Comparison of ENCODE assay signal across 8 mouse cellular contexts in the genomic region with DNA sequence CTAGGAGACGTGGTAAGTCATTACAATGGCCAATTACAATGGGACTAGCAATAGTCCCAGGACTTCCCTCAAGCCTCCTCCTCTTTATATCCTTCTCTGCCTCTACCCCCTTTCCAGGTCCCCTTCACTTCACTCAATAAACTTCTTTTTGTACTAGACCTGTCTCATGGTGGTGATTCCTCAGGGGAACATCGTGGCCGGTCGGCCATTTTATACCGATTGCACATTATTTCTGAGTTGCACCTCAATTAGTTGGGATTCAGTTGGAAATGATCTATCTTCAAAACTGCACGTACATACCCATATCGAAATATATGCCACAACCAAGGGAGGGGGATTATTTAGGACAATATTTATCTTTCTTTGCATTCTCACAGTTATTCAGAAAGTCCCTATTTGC. TPM values are rescaled to one million over a fixed set of nuclear protein-coding genes. Genes with fewer than 3 reads are reported as not detected.
DNase-seq lines count a peak whose midpoint lies in the region; ATAC-seq lines count a peak whose summit lies in the region.

No protein-coding gene starts in this region.

- H3K4me2 ChIP-seq in embryonic facial prominence, embryonic 15.5 days (replicated peaks): peak overlapping the region; percentile 68
- H3K4me2 ChIP-seq in liver, embryonic 11.5 days: peak overlapping the region; percentile 90
- H3K4me2 ChIP-seq in stomach, embryonic 16.5 days (ENCODE audit: low read depth, low read length): peak overlapping the region; percentile 71

- H3K36me3 ChIP-seq in megakaryocyte, embryonic 14.5 days (replicated peaks; ENCODE audit: low read length): peaks cover 54% of the 10 kb centered on the region
- H3K36me3 ChIP-seq in embryonic facial prominence, embryonic 15.5 days: peaks cover 23% of the 10 kb centered on the region
- no peaks in the 10 kb centered on the region; the same call in 1 of the 2 replicates for H3K36me3 ChIP-seq in liver, embryonic 11.5 days (ENCODE audit: control insufficient read depth, insufficient read depth, low read length)
- peaks cover 4% of the 10 kb centered on the region; the same call in 1 of the 2 replicates for H3K36me3 ChIP-seq in stomach, embryonic 16.5 days (ENCODE audit: control insufficient read depth, insufficient read depth, low read length)

- H3K27me3 ChIP-seq in megakaryocyte, embryonic 14.5 days (replicated peaks): no peaks in the 10 kb centered on the region
- no peaks in the 10 kb centered on the region for H3K27me3 ChIP-seq in embryonic facial prominence, embryonic 15.5 days
- no peaks in the 10 kb centered on the region for H3K27me3 ChIP-seq in liver, embryonic 11.5 days (replicated peaks; ENCODE audit: control insufficient read depth, insufficient read depth, low read length)
- no peaks in the 10 kb centered on the region for H3K27me3 ChIP-seq in stomach, embryonic 16.5 days (ENCODE audit: control insufficient read depth, insufficient read depth, low read length)

- H3K27ac ChIP-seq in embryonic facial prominence, embryonic 15.5 days (replicated peaks): peak overlapping the region; percentile 96
- H3K27ac ChIP-seq in liver, embryonic 11.5 days (ENCODE audit: low read depth, low read length): peak overlapping the region; percentile 85
- peak overlapping the region; percentile 96 for H3K27ac ChIP-seq in stomach, embryonic 16.5 days (ENCODE audit: low read length)

- peak overlapping the region; percentile 98 for H3K4me3 ChIP-seq in megakaryocyte, embryonic 14.5 days (replicated peaks)
- peak overlapping the region; percentile 71 for H3K4me3 ChIP-seq in embryonic facial prominence, embryonic 15.5 days (replicated peaks)
- H3K4me3 ChIP-seq in liver, embryonic 11.5 days (ENCODE audit: low read depth, low read length): peak overlapping the region; percentile 91
- H3K4me3 ChIP-seq in stomach, embryonic 16.5 days (replicated peaks; ENCODE audit: low read length): peak overlapping the region; percentile 96

- WGBS in embryonic facial prominence, embryonic 15.5 days: 29% methylated on average over 7 of the region's 7 CpGs
- 30% methylated on average over 7 of the region's 7 CpGs for WGBS in liver, embryonic 11.5 days
- WGBS in stomach, embryonic 16.5 days: 26% methylated on average over 7 of the region's 7 CpGs

- H3K9ac ChIP-seq in embryonic facial prominence, embryonic 15.5 days: peak overlapping the region; percentile 54; the same call in 1 of the 2 replicates
- H3K9ac ChIP-seq in liver, embryonic 11.5 days (ENCODE audit: low read depth, low read length): peak overlapping the region; percentile 93
- peak overlapping the region; percentile 95; the same call in 1 of the 2 replicates for H3K9ac ChIP-seq in stomach, embryonic 16.5 days (ENCODE audit: low read length)

- DNase-seq in liver, embryonic 11.5 days (ENCODE audit: low spot score): peak; percentile 35
- no peak for DNase-seq in left cerebral cortex, adult 8-10 months (ENCODE audit: low spot score in 2 of 2)
- no peak for DNase-seq in left cerebral cortex, adult 9 months (ENCODE audit: low spot score in 2 of 2)
- DNase-seq in right cerebral cortex, postnatal 10 days (ENCODE audit: low spot score in 2 of 2): no peak

- H3K9me3 ChIP-seq in megakaryocyte, embryonic 14.5 days: no peaks in the 10 kb centered on the region
- H3K9me3 ChIP-seq in embryonic facial prominence, embryonic 15.5 days (replicated peaks): no peaks in the 10 kb centered on the region
- H3K9me3 ChIP-seq in liver, embryonic 11.5 days (ENCODE audit: control insufficient read depth, low read length): no peaks in the 10 kb centered on the region
- no peaks in the 10 kb centered on the region for H3K9me3 ChIP-seq in stomach, embryonic 16.5 days (replicated peaks; ENCODE audit: control insufficient read depth, low read length)

- H3K4me1 ChIP-seq in megakaryocyte, embryonic 14.5 days: peaks cover 31% of the 10 kb centered on the region
- peaks cover 12% of the 10 kb centered on the region for H3K4me1 ChIP-seq in embryonic facial prominence, embryonic 15.5 days
- peaks cover 7% of the 10 kb centered on the region for H3K4me1 ChIP-seq in liver, embryonic 11.5 days (replicated peaks; ENCODE audit: control insufficient read depth, insufficient read depth, low read length)
- peaks cover 9% of the 10 kb centered on the region for H3K4me1 ChIP-seq in stomach, embryonic 16.5 days (ENCODE audit: control insufficient read depth, insufficient read depth, low read length)

- no peak for ATAC-seq in megakaryocyte, adult 5-6 weeks (ENCODE audit: poor library complexity, severe bottlenecking)
- ATAC-seq in embryonic facial prominence, embryonic 15.5 days (ENCODE audit: insufficient number of reproducible peaks, low FRiP score, low TSS enrichment, low read depth): 0 out of 2 replicates have a peak, but pooled peaks have one; percentile 16
- peak; percentile 11; the same call in 1 of the 2 replicates for ATAC-seq in liver, embryonic 11.5 days (replicated peaks; ENCODE audit: low FRiP score)
- no peak for ATAC-seq in stomach, embryonic 16.5 days (ENCODE audit: insufficient read depth, low FRiP score)

RNA-seq across cellular contexts. Expression of gene Rc3h2, which starts 8.9 kb away (rescaled TPM):
- polyA plus RNA-seq in megakaryocyte, embryonic 14.5 days (2012; ENCODE audit: insufficient read depth, low replicate concordance): 0.24 and 0.47 TPM in 2 replicates
- 30.6 and 31.1 TPM in 2 replicates for total RNA-seq in megakaryocyte, adult 5-6 weeks (2015)
- total RNA-seq in megakaryocyte, adult 5-6 weeks (2017): 37.3 and 42.5 TPM in 2 replicates
- polyA plus RNA-seq in embryonic facial prominence, embryonic 15.5 days (2015; fragmentation: Nextera tagmentation; extraction: Ambion mirVana): 14.4 and 15.0 TPM in 2 replicates
- polyA plus RNA-seq in liver, embryonic 11.5 days (2014; fragmentation: Nextera tagmentation; extraction: Ambion mirVana): 7.2 and 8.8 TPM in 2 replicates
- polyA plus RNA-seq in stomach, embryonic 16.5 days (2015; fragmentation: Nextera tagmentation; extraction: Ambion mirVana): 11.5 and 12.7 TPM in 2 replicates
- total RNA-seq in left cerebral cortex, adult 8-10 months (2022): 10 to 100 TPM; 75.6 to 92.0 (median 82.8) TPM

RNA-seq across cellular contexts. Expression of gene Zbtb26, which starts 11.3 kb away (rescaled TPM):
- polyA plus RNA-seq in megakaryocyte, embryonic 14.5 days (2012; ENCODE audit: insufficient read depth, low replicate concordance): 0.06 and 0.82 TPM in 2 replicates
- 6.2 and 6.4 TPM in 2 replicates for total RNA-seq in megakaryocyte, adult 5-6 weeks (2015)
- total RNA-seq in megakaryocyte, adult 5-6 weeks (2017): 5.9 and 6.3 TPM in 2 replicates
- polyA plus RNA-seq in embryonic facial prominence, embryonic 15.5 days (2015; fragmentation: Nextera tagmentation; extraction: Ambion mirVana): 6.3 and 6.7 TPM in 2 replicates
- 7.6 and 7.7 TPM in 2 replicates for polyA plus RNA-seq in liver, embryonic 11.5 days (2014; fragmentation: Nextera tagmentation; extraction: Ambion mirVana)
- polyA plus RNA-seq in stomach, embryonic 16.5 days (2015; fragmentation: Nextera tagmentation; extraction: Ambion mirVana): 6.6 and 7.0 TPM in 2 replicates
- 10 to 100 TPM in 1 of 4 experiments, 1 to 10 TPM in 3; 8.4 to 11.1 (median 9.1) TPM for total RNA-seq in left cerebral cortex, adult 8-10 months (2022)

RNA-seq across cellular contexts. Expression of gene Zbtb6, which starts 11.4 kb away (rescaled TPM):
- polyA plus RNA-seq in megakaryocyte, embryonic 14.5 days (2012; ENCODE audit: insufficient read depth, low replicate concordance): 0.06 TPM in 1 of 2 replicates, not detected in the other
- total RNA-seq in megakaryocyte, adult 5-6 weeks (2015): 16.2 and 18.4 TPM in 2 replicates
- 23.1 and 24.8 TPM in 2 replicates for total RNA-seq in megakaryocyte, adult 5-6 weeks (2017)
- 7.7 and 9.1 TPM in 2 replicates for polyA plus RNA-seq in embryonic facial prominence, embryonic 15.5 days (2015; fragmentation: Nextera tagmentation; extraction: Ambion mirVana)
- 4.0 and 4.4 TPM in 2 replicates for polyA plus RNA-seq in liver, embryonic 11.5 days (2014; fragmentation: Nextera tagmentation; extraction: Ambion mirVana)
- 8.7 and 9.5 TPM in 2 replicates for polyA plus RNA-seq in stomach, embryonic 16.5 days (2015; fragmentation: Nextera tagmentation; extraction: Ambion mirVana)
- total RNA-seq in left cerebral cortex, adult 8-10 months (2022): 10 to 100 TPM; 12.6 to 14.9 (median 14.0) TPM

RNA-seq across cellular contexts. Expression of gene Rabgap1, which starts 11.5 kb away (rescaled TPM):
- 0.47 and 2.5 TPM in 2 replicates for polyA plus RNA-seq in megakaryocyte, embryonic 14.5 days (2012; ENCODE audit: insufficient read depth, low replicate concordance)
- 21.6 and 28.3 TPM in 2 replicates for total RNA-seq in megakaryocyte, adult 5-6 weeks (2015)
- 29.9 and 37.6 TPM in 2 replicates for total RNA-seq in megakaryocyte, adult 5-6 weeks (2017)
- 46.5 and 46.8 TPM in 2 replicates for polyA plus RNA-seq in embryonic facial prominence, embryonic 15.5 days (2015; fragmentation: Nextera tagmentation; extraction: Ambion mirVana)
- 20.3 and 20.4 TPM in 2 replicates for polyA plus RNA-seq in liver, embryonic 11.5 days (2014; fragmentation: Nextera tagmentation; extraction: Ambion mirVana)
- polyA plus RNA-seq in stomach, embryonic 16.5 days (2015; fragmentation: Nextera tagmentation; extraction: Ambion mirVana): 30.8 and 36.5 TPM in 2 replicates
- 100 to 1,000 TPM in 1 of 4 experiments, 10 to 100 TPM in 3; 88.3 to 108 (median 96.0) TPM for total RNA-seq in left cerebral cortex, adult 8-10 months (2022)

Comparison
In these comparisons a context has a peak if more than half of its experiments do, and no peak if none do; other contexts are left out.
1. ATAC-seq: peak in embryonic facial prominence, embryonic 15.5 days (single experiment) and liver, embryonic 11.5 days (single experiment); none in megakaryocyte, adult 5-6 weeks (single experiment) and stomach, embryonic 16.5 days (single experiment).
2. Peak in every context shown above with its lines, with median percentiles within 50 percentile points of each other: H3K4me3 ChIP-seq, H3K27ac ChIP-seq, H3K4me2 ChIP-seq and H3K9ac ChIP-seq.